Mouse (Mus musculus) urinary bladder, postnatal 25 days (tissue): Measurements from ENCODE around the gene Trim17.

Source experiments
- DNase-seq: peaks from one replicate; pipeline ENCODE4 v3.0.0; 2022; ENCODE audit warnings: low spot score

Trim17 gene

DNA sequence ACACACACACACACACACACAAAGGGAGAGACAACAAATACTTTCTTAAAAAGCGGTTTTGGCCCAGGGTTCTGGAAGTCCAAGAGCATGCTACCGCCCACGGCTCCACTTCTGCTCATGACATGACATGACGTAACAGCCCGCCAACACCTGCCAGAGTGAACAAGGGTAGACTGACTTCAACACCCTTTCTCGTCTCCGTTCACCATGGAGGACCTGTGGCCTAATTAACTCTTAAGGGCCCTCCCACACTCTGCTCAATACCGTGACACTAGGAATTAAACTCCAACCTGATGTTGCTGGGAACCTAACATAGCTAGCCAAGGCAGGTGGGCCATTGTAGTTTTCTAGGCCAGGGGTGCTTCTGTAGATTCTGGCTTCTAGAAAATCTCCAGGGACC lies 14.5 kb downstream of the Trim17 start:
- DNase-seq = no peak

GRCm38 (mm10) chr11:58969659-58970058 lies 15.2 kb downstream of the Trim17 start:
- DNase-seq = no peak

- DNase-seq = no peak
Observed at GRCm38 (mm10) chr11:58970831-58971530, 16.5 kb downstream of the Trim17 start.

GRCm38 (mm10) chr11:58971796-58972195 lies 17.3 kb downstream of the Trim17 start:
- DNase-seq = no peak

- no peak for DNase-seq
Observed at GRCm38 (mm10) chr11:58974414-58974813, 19.9 kb downstream of the Trim17 start.

DNA sequence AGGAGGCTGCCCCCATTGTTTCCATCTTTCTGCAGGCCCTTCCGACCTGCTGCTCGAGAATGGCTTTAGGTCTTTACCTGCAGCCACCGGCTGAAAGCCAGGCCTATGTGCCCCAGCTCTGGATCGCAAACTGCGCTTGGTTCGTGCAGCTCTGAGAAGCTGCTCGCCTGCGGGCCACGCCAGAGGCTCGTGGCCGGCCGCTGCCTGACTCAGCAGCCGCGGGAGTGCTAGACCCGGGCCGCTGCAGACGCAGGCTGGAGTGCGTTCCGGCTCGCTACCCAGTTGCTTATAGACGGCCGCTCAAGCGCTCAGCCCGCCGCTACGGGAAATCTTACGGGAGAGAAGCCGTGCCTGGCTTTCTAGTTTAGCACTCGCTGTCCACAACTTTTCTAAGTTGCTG lies 22.7 kb downstream of the Trim17 start:
- DNase-seq = no peak

DNA sequence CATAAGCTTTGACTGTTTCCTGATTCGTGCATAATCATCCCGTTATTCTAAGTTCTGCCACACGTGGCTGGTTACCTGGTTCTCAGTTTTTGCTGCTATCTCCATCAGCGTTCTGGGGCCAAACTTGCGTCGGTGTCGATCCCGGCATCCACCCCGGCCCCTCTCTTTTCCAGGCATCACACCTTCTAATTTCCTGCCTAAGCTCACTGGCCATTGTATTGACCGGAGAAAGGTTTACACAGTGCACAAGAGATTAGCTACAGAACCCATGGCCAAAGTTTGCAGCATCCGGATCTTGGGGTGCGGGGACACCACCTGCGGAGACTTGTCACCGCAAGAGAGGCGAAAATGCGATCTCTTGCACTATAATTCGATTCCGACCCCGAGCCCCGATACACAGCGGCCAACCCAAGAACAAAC lies 23.1 kb downstream of the Trim17 start:
- no peak for DNase-seq

DNA sequence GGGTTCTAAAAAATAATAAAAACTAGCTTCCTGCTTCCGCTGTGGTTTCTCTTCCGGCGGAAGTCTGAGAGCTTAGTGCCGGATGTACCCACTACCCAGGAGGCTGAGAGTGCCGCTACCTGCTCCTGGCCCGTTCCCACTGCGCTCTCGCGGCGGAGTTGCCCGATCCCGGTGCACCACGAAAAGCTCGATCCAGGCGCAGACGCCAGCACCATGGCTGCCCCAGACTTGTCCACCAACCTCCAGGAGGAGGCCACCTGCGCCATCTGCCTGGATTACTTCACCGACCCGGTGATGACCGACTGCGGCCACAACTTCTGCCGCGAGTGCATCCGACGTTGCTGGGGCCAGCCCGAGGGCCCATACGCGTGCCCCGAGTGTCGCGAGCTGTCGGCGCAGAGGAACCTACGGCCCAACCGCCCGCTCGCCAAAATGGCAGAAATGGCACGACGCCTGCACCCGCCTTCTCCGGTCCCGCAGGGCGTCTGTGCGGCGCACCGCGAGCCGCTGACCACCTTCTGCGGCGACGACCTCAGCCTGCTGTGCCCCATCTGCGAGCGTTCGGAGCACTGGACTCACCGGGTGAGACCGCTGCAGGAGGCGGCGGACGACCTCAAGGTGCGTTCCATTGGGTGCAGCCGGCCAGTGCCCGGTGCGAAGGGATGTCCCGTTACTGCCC lies 23.7 kb downstream of the Trim17 start, which contains the start of gene Trim11:
Gene Trim11 (plus strand): TSS at position 67 of the 679 bp plus-strand sequence.
- peak; percentile 55 for DNase-seq

- no peak for DNase-seq
Observed at GRCm38 (mm10) chr11:58978706-58979030, 24.2 kb downstream of the Trim17 start.

DNA sequence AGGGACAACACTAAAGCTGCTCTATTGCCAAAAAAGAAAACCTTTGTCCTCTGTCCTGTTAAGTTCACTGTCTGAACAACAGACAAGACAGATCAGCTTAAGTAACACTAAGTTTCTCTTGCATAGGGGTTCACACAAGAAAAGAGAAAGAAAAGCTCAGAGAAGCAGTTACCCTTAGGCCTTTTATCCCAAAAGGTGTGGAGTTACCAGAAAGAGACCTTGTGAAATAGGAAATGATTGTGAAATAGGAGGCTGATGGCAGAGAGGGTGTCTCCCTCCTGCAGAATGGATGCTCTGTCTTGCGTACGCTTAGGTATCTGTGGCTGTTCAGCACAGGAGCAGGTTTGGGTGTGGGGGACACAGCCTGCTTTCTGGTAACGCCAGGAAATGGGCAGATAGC lies 24.7 kb downstream of the Trim17 start:
- DNase-seq = no peak

DNA sequence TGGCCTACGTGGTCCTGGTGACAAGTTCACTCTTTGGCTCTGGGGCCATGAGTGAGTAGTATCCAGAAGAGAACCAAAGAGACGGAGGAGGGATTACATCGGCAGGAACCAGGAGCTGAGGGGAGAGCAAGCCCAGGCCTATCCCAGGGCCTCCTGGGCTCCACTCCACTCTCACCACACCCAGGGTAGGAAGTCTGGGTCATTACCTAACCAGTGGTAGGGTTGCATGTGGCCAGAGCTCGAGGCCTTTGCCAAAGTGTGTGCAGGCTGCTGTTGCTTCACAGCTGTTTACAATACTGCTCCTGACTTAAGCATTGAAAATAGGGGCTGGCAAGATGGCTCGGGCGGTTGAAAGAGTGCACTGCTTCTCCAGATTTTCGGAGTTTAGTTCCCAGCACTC lies 25.2 kb downstream of the Trim17 start:
- no peak for DNase-seq

- DNase-seq = no peak
Observed at GRCm38 (mm10) chr11:58980381-58980990, 26.0 kb downstream of the Trim17 start.

DNA sequence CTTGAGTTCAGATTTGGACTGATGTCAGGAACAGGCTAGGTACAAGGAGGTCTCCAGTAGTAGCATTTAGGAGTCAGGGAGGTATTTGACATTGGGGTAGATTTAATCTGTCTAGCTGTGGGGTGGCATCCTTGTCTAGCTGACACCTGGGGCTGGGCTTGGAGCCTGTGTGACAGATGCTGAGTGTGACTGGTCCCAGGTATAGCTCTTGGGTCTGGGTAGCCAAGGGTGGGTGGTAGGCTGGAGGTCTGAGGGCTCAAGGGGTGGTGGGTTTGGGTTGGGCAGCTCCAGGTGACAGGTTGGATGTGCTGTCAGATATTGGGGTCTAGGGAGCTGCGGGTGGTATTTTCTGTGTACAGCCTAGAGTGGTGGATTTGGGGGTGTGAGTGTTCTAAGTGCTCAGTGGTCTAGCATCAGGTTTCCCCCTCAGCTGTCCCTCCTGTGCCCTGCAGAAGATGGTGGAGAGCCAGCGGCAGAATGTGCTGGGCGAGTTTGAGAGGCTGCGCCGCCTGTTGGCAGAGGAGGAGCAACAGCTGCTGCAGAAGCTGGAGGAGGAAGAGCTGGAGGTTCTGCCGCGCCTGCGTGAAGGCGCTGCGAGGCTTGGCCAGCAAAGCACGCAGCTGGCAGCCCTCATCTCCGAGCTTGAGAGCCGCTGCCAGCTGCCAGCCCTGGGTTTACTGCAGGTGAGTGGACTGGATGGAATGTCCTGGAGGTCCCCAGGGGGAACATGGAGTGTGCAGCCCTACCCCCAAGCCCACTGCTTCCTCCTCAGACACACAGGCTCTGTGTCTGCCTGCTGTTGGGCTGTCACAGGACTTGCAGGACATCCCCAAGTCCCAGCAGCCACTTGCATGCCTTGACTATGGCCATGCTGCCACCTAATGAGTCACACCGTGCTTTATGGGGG lies 27.3 kb downstream of the Trim17 start:
- DNase-seq = no peak

GRCm38 (mm10) chr11:58982471-58983097 lies 28.1 kb downstream of the Trim17 start:
- DNase-seq = no peak

GRCm38 (mm10) chr11:58983691-58984341 lies 29.3 kb downstream of the Trim17 start:
- DNase-seq = no peak

GRCm38 (mm10) chr11:58984657-58985056 lies 30.2 kb downstream of the Trim17 start:
- no peak for DNase-seq

DNA sequence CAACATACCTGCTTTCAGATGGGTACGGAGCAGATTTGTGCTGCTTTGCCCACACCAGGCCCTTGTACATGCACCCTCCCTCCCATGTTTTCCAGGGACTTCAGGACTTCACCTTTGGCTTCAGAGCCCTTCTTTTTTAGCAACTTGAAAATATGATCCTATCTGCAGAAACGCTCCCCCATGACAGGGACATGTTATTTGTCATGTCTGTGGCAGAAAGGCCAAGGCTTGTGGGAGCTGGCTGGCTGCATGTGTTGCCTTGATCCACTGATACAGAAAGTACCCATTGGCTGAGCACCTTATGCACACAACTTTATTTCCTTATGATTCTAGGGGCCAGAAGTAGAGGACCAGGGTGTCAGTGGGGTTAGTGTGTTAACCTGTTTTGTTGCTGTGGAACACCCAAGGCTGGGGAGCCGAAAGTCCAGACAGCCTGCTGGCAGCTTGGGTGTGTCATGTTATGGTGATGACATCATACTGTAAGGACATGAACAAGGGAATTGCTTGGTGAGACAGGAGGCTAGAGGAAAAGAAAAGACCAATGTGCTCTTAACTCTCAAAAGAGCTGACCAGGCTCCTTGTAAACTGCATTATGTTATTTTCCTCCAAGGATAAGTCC lies 30.9 kb downstream of the Trim17 start:
- no peak for DNase-seq

DNA sequence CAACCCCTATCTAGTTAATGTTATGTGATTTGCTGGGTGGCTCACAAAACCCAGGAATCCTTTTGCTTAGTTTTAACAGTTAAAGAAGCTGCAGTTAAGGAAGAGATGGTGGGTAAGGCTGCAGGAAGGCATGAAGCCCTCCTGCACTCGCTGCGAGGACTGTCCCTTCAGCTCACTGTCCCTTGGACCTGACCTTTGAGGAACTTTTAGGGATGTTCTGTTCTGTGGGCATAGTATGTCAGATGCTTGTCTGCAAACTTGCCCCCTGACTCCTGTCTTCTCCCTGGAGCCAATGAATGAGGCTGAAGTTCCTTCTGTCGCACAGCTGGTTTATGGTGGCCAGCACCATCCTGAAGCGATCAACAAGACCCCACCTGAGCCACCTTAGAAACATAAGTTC lies 34.7 kb downstream of the Trim17 start:
- DNase-seq = no peak

GRCm38 (mm10) chr11:58990141-58990540 lies 35.7 kb downstream of the Trim17 start:
- DNase-seq = no peak

DNA sequence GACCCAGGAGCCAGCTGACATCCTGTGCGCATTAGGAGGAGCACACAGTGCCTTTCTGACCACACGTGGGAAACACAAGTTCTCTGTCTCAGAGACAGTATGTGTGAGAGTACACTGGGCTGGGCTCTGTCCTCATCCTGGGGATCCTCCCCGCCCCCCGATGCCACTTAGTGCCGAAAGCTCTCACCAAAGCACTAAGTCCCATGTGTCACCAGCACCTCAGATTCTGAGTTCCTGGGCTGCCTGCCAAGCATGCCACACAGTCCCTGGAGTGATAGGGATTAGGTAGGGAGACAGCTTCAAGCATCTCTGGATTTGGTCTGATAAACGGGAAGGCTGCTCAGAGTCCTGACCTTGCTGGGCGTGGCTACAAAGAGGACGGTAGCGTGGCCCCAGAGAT lies 36.3 kb downstream of the Trim17 start:
- DNase-seq = no peak

- DNase-seq = no peak
Observed at GRCm38 (mm10) chr11:58991911-58992310, 37.4 kb downstream of the Trim17 start.
